Mouse (Mus musculus) midbrain, embryonic 16.5 days (tissue): ENCODE data around the gene Armt1. TPM values are rescaled to one million over a fixed set of nuclear protein-coding genes. Genes with fewer than 3 reads are reported as not detected.

Experiments used
- ATAC-seq: fragments of 200-750 bp; cut with Nextera tagmentation; 2 replicates; pipeline ENCODE4 v1.8.0; 2017; ENCODE audit warnings: moderate TSS enrichment
- H3K27ac ChIP-seq: fragments of 300-500 bp; sonication (generic); 2 replicates; pipeline ENCODE4 v1.5.1; 2014; ENCODE audit warnings: mild to moderate bottlenecking, low read length, mixed read lengths
- H3K27me3 ChIP-seq: fragments of 300-500 bp; sonication (generic); 2 replicates; pipeline ENCODE4 v1.6.1; 2014; ENCODE audit warnings: low read depth, low read length, mixed read lengths; ENCODE audit not compliant: control insufficient read depth, insufficient read depth
- H3K36me3 ChIP-seq: fragments of 300-500 bp; sonication (generic); 2 replicates; pipeline ENCODE4 v1.6.1; 2014; ENCODE audit warnings: mild to moderate bottlenecking, low read length, moderate library complexity, mixed read lengths; ENCODE audit not compliant: control insufficient read depth, insufficient read depth
- H3K4me1 ChIP-seq: fragments of 300-500 bp; sonication (generic); 2 replicates; pipeline ENCODE4 v1.6.1; 2014; ENCODE audit warnings: mild to moderate bottlenecking, low read length, mixed read lengths; ENCODE audit not compliant: control insufficient read depth, insufficient read depth
- H3K4me2 ChIP-seq: fragments of 300-500 bp; sonication (generic); 2 replicates; pipeline ENCODE4 v1.6.1; 2014; ENCODE audit warnings: mild to moderate bottlenecking, low read length, mixed read lengths
- H3K4me3 ChIP-seq: fragments of 300-500 bp; sonication (generic); 2 replicates; pipeline ENCODE4 v1.5.1; 2014; ENCODE audit warnings: low read depth, mild to moderate bottlenecking, low read length, moderate library complexity, mixed read lengths
- H3K9ac ChIP-seq: fragments of 300-500 bp; sonication (generic); 2 replicates; pipeline ENCODE4 v1.6.1; 2014; ENCODE audit warnings: low read depth, low read length, mixed read lengths
- H3K9me3 ChIP-seq: fragments of 300-500 bp; sonication (generic); replicated peaks from 2 replicates; pipeline ENCODE4 v1.6.1; 2014; ENCODE audit warnings: mild to moderate bottlenecking, low read length, mixed read lengths; ENCODE audit not compliant: control insufficient read depth, poor library complexity, severe bottlenecking
- WGBS: fragments of 180-500 bp; shearing (Covaris S2); extraction: QIAGEN DNeasy Blood & Tissue Kit; methylation state at CpG from one replicate; pipeline ENCODE4 v1.1.7; 2014; 5-methylcytosine and 5-hydroxymethylcytosine counted together
- polyA plus RNA-seq: library from polyadenylated mRNA; unstranded; fragments of >200 nt; fragmentation: Nextera tagmentation; extraction: Ambion mirVana; gene quantifications from 2 replicates; pipeline ENCODE4 v1.2.1, GENCODE M21; 2015

The Armt1 gene
- polyA plus RNA-seq, 1 experiment from 2014 or later: 10.8 TPM

GRCm38 (mm10) chr10:4491281-4491680 lies 59.0 kb downstream of the Armt1 start:
- WGBS: 39% methylated on average over 2 of the region's 3 CpGs

GRCm38 (mm10) chr10:4492045-4492444 lies 59.8 kb downstream of the Armt1 start:
- Histone ChIP-seq H3K27me3 (no peaks in the 10 kb centered on the region), H3K9me3 (no peaks in the 10 kb centered on the region), H3K36me3 (no peaks in the 10 kb centered on the region), H3K27ac (no peak overlapping the region), H3K4me3 (no peak overlapping the region), H3K9ac (no peak overlapping the region), H3K4me1 (no peaks in the 10 kb centered on the region), H3K4me2 (no peak overlapping the region)
- WGBS: 40% methylated on average over 1 of the region's 1 CpGs
- ATAC-seq: no peak

More at GRCm38 (mm10) chr10:4491281-4491680, 59.0 kb downstream of the Armt1 start:
- Histone ChIP-seq H3K36me3 (no peaks in the 10 kb centered on the region), H3K27ac (no peak overlapping the region), H3K9me3 (no peaks in the 10 kb centered on the region), H3K4me1 (no peaks in the 10 kb centered on the region), H3K4me2 (no peak overlapping the region), H3K9ac (no peak overlapping the region), H3K27me3 (no peaks in the 10 kb centered on the region), H3K4me3 (no peak overlapping the region)
- no peak for ATAC-seq

GRCm38 (mm10) chr10:4492909-4493308 lies 60.6 kb downstream of the Armt1 start:
- Histone ChIP-seq H3K9me3 (no peaks in the 10 kb centered on the region), H3K4me2 (no peak overlapping the region), H3K27ac (no peak overlapping the region), H3K36me3 (no peaks in the 10 kb centered on the region), H3K9ac (no peak overlapping the region), H3K27me3 (no peaks in the 10 kb centered on the region), H3K4me3 (no peak overlapping the region), H3K4me1 (no peaks in the 10 kb centered on the region)
- 8% methylated on average over 4 of the region's 4 CpGs for WGBS
- no peak for ATAC-seq

GRCm38 (mm10) chr10:4503251-4503650 lies 71.0 kb downstream of the Armt1 start:
- 90% methylated on average over 8 of the region's 8 CpGs for WGBS

More at GRCm38 (mm10) chr10:4503251-4503650, 71.0 kb downstream of the Armt1 start:
- no peaks in the 10 kb centered on the region for H3K4me1 ChIP-seq
- no peaks in the 10 kb centered on the region for H3K27me3 ChIP-seq
- H3K9me3 ChIP-seq: no peaks in the 10 kb centered on the region
- no peaks in the 10 kb centered on the region for H3K36me3 ChIP-seq
- no peak overlapping the region for H3K27ac ChIP-seq
- no peak overlapping the region for H3K9ac ChIP-seq
- no peak overlapping the region for H3K4me2 ChIP-seq
- ATAC-seq: no peak
- no peak overlapping the region for H3K4me3 ChIP-seq

Other genes starting within 250 kb of the Armt1 start
- gene Akap12, start 166.1 kb upstream of the Armt1 start, polyA plus RNA-seq: 44.7 and 45.1 TPM in 2 replicates
- gene Zbtb2, start 44.4 kb upstream of the Armt1 start, polyA plus RNA-seq: 14.8 and 17.2 TPM in 2 replicates
- 54.6 and 55.1 TPM in 2 replicates for gene Rmnd1, start 79 bp upstream of the Armt1 start, polyA plus RNA-seq
- 0.40 and 0.54 TPM in 2 replicates for gene Ccdc170, start 50.0 kb downstream of the Armt1 start, polyA plus RNA-seq
- 0.60 and 0.63 TPM in 2 replicates for gene Esr1, start 179.1 kb downstream of the Armt1 start, polyA plus RNA-seq